Mouse (Mus musculus) thymus, adult 2 months (tissue): ENCODE data around the gene Rack1.

ENCODE experiments used
- CTCF ChIP-seq: fragments of 200-500 bp; IDR thresholded peaks from 2 replicates; pipeline ENCODE4 v1.5.1; 2012; ENCODE audit warnings: mild to moderate bottlenecking, control low read depth, low read length, moderate library complexity, borderline replicate concordance; ENCODE audit not compliant: control insufficient read depth, poor library complexity, insufficient read depth; ENCODE audit errors: extremely low read depth
- POLR2A ChIP-seq: fragments of 200-500 bp; IDR thresholded peaks from 2 replicates; pipeline ENCODE4 v1.6.1; 2012; ENCODE audit warnings: mild to moderate bottlenecking, low read length, control low read depth, moderate library complexity; ENCODE audit not compliant: control insufficient read depth, poor library complexity, insufficient read depth; ENCODE audit errors: extremely low read depth

- TF ChIP-seq CTCF, result no peak
- TF ChIP-seq POLR2A, result no peak
Observed at GRCm38 (mm10) chr11:48782243-48782642, 17.9 kb upstream of the Rack1 start.
